Mouse (Mus musculus): ENCODE measurements around the gene Snd1.

Snd1 gene

GRCm38 (mm10) chr6:28842375-28843276 is 367.7 kb downstream of the Snd1 start:
- in situ Hi-C loops (cut with MboI), result no loop called here

- in situ Hi-C loops (cut with MboI), result no loop called here
These were observed 370.7 kb downstream of the Snd1 start for GRCm38 (mm10) chr6:28845610-28846009.

- in situ Hi-C loops (cut with MboI), result no loop called here
These were observed 372.7 kb downstream of the Snd1 start for GRCm38 (mm10) chr6:28847616-28848015.

GRCm38 (mm10) chr6:28848285-28848794 is 373.4 kb downstream of the Snd1 start:
- in situ Hi-C loops (cut with MboI), result no loop called here

DNA sequence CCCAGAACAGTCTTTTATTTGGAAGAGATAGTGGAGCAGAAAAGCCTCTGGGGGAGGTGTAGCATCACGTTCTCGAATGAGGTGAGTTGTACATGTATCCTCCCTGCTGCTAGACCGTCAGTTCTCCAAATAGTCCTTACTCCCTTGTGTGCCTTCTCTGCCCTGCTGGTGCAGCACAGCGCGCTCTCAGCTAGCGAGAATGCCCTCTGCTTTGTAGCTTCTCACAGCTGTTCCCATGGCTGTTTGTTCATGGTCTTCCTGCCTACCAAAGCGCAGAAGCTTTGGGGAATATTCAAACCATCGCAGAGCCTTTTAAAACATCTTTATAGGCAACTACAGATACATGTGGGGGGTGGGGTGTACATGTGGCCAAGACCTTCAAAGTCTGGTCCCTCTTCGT is 374.0 kb downstream of the Snd1 start:
- in situ Hi-C loops (cut with MboI), result no loop called here

- in situ Hi-C loops (cut with MboI), result no loop called here
These were observed 374.4 kb downstream of the Snd1 start for GRCm38 (mm10) chr6:28849317-28849716.

GRCm38 (mm10) chr6:28850326-28850900 is 375.5 kb downstream of the Snd1 start:
- in situ Hi-C loops (cut with MboI), result no loop called here

GRCm38 (mm10) chr6:28852342-28852741 is 377.4 kb downstream of the Snd1 start:
- in situ Hi-C loops (cut with MboI), result no loop called here

DNA sequence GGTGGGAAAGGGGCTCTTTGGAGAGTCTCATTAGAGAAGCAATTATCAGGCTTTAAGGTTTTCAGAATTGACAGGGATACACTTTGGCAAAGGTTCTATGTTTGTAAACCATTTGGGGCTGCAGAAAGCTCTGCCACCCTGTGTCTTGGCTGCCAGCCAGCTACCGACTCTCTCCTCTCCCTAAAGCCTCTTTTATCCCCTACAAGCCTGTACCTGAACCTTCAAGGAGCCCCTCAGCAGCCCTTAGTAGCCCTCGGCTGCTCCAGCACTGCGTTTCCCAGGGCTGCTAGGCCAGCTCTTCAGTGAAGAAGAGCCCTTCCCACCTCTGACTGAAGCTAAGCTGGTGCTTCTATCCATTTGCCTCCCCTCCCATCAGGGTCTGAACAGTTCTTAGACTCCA is 378.2 kb downstream of the Snd1 start:
- in situ Hi-C loops (cut with MboI), result no loop called here

- in situ Hi-C loops (cut with MboI), result no loop called here
These were observed 378.7 kb downstream of the Snd1 start for GRCm38 (mm10) chr6:28853654-28854053.

DNA sequence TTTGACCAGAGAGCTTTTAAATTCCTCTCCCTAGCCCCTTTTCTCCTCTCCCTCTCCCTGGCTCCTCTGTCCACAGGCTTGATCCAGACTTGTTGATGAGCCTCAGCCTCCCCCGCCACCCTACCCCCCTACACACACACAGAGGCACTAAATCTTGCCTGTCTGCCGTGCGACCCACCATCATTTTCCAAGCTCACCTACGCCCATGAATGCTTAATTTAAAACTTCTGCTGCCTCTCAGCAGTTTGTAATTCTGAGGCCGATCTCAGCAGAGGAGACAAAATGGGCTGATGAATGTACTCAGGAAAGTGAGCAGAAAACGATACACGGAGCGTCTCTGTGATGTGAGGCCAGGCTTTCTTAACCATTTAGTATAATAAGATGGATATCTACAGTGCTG is 379.7 kb downstream of the Snd1 start:
- in situ Hi-C loops (cut with MboI), result no loop called here

DNA sequence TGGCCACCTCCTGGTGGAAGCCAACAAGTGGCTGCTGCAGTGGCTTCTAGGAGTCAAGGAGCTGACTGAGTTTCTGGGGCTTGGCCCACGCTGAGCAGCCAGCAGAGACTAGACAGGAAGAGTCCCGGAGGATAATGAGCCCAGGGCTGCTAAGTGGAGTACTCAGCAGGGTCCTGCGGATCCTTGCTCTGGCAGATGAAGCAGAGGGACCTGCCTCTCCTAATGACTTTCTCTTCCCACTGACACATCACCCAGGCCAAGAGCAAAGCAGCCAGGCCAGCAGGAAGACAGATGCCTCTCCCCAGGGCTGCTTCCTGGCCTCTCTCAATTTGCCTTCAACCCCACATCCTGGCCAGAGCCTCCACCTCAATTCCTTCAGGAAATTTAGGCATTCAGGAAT is 380.5 kb downstream of the Snd1 start:
- in situ Hi-C loops (cut with MboI), result no loop called here

DNA sequence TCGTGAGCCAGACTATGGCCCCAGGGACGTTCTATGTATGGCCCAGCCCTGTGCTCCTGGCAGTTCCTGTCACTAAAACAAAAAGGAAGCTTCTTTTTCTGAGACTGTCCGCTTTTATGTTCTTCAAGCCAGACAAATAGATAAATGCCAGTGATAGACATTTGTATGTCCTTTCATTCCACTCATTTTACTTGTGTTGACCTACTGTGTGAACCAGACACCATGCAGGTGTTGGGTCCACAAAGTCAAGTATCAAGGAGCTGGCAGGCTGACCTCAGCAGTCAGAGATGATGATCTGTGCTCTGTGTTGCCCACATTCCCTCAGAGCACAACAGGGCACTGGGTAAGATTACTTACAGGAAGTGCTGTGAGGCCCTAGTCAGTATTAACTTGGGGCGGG is 381.9 kb downstream of the Snd1 start:
- in situ Hi-C loops (cut with MboI), result no loop called here

GRCm38 (mm10) chr6:28857198-28858180 is 382.6 kb downstream of the Snd1 start:
- in situ Hi-C loops (cut with MboI), result no loop called here

GRCm38 (mm10) chr6:28859094-28859493 is 384.2 kb downstream of the Snd1 start:
- in situ Hi-C loops (cut with MboI), result no loop called here

DNA sequence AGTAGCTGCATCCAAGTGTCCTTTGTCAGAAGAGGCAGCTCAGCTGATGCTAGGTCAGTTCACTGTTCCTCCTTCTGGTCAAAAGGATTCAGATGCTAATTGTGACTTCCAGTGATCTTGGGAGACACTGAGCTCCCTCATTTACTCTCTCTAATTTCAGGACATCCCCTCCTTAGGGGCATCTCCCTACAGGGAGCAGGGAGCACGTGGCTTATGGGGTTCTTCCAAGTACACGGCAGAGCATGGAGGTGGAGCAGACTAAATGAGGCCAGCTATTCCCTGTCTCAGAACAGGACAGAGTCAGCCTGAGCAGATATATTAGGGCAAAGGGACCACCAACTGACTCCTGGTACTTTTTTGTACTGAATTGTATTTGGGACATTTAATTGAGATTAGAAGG is 385.5 kb downstream of the Snd1 start:
- in situ Hi-C loops (cut with MboI), result no loop called here

GRCm38 (mm10) chr6:28860922-28861321 is 386.0 kb downstream of the Snd1 start:
- in situ Hi-C loops (cut with MboI), result no loop called here

- in situ Hi-C loops (cut with MboI), result no loop called here
These were observed 387.4 kb downstream of the Snd1 start for GRCm38 (mm10) chr6:28862304-28862703.

DNA sequence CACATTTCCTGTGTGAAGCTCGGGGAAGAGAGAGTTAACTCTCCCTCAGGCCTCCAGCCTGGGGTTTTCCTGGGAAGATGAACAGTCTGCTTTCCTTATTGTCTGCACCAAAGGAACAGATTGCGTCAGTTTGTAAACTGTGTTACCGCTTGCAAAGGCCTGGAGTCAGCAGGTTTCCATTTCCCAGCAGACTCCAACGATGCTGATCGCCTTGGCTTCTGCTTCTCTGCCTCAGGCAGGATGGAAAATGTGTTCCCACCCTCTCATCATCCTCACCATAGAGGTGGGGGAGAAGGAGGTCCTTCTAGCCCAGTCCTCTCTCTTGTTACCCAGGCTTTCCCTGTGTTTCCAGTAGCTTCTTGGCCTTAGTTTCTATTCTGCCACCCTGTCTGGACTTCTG is 389.7 kb downstream of the Snd1 start:
- in situ Hi-C loops (cut with MboI), result no loop called here

DNA sequence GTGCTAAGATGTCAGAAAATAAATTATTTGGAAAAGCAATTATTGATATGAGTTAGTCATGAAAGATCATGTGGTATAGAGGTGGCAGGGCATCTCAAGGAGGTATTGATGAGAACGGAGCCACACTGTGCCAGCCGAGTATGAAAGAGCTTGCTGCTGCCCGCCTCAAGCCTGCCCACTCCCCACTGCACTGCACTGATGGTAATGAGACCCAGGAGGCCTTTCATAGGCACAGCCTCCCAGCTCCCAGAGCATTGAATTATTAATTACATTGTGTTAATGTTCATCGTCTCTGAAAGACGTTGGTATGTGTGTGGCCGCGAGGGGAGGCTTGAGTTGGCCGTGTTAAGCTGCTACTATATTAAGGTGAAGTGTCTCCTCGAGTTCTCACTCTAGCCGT is 390.2 kb downstream of the Snd1 start:
- in situ Hi-C loops (cut with MboI), result no loop called here

GRCm38 (mm10) chr6:28866206-28866605 is 391.3 kb downstream of the Snd1 start:
- in situ Hi-C loops (cut with MboI), result no loop called here
